Mouse (Mus musculus) sigmoid colon, adult 10 weeks (tissue): ENCODE results near the gene Olfr601. TPM values are rescaled to one million over a fixed set of nuclear protein-coding genes. Genes with fewer than 3 reads are reported as not detected.

Experiments used
- polyA plus RNA-seq: library from polyadenylated mRNA; stranded (reverse); fragments of 350-450 nt; fragmentation: Illumina TruSeq; extraction: RNeasy Lipid Tissue Mini Kit (QIAGEN cat#74804); gene quantifications from one replicate; pipeline ENCODE4 v1.2.3, GENCODE M21; 2014; ENCODE audit warnings: low read depth, low replicate concordance

The Olfr601 gene
- not detected for polyA plus RNA-seq

DNA sequence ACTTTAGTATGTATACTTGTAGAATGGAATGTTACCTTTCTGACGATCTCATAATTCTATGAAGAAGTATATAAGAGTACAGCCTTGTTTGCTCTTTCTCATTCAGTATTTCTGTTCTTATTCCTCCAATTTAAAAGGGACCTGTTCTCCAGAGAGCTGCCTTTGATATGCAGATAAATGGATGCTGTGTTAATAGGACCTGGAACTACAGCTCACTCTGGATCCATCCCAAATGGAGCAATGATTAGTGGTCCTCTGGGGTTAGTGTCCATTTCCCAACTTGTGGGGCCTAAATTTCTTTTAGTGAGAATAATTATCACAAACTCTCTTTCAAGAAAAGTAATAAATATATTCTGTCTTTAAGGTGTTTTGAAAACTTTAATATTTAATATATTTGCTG lies at the start of gene Olfr601:
Gene Olfr601, minus strand, starts transcription at position 101 of the 400 bp plus-strand sequence.

DNA sequence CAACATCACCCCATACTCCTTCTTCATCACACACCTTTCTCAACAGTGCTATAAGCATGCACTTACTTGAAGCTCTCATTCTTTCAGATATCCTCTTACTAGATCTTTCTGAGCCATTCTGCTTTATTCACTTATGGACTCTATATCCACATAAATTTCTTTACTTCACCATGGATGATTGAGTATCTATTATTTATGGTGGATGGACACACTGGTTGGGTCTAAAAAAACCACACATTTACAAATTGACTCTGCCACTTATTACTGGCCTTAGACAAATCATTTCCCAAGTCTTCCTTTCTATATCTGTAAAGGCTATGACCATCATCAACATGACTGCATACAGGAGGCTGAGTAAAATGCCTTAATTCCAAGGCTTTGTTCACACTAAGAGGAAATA lies 23.6 kb upstream of the Olfr601 start, which contains the start of gene Olfr603:
Gene Olfr603, minus strand, starts transcription at position 101 of the 400 bp plus-strand sequence.

DNA sequence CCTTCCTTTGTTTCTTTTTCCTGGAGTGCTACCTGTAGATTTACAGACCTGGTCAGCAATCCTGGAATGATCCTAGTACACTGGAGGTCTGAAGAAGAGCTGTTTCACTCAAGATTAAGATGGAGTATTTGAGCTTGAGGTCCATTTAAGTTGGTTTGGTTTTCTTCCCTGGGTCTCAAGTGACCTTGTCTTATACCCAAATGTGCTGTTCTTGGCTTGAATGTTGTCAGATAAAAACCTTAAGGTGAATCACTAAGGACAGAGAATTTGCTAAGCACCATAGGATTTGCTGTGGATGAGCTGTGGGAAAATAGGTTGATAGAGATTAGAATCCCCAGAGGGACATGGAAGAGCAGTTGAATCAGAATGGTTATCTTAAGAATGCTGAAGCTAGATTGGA lies 12.9 kb downstream of the Olfr601 start, which contains the start of gene Olfr600:
Gene Olfr600, minus strand, starts transcription at position 101 of the 400 bp plus-strand sequence.

DNA sequence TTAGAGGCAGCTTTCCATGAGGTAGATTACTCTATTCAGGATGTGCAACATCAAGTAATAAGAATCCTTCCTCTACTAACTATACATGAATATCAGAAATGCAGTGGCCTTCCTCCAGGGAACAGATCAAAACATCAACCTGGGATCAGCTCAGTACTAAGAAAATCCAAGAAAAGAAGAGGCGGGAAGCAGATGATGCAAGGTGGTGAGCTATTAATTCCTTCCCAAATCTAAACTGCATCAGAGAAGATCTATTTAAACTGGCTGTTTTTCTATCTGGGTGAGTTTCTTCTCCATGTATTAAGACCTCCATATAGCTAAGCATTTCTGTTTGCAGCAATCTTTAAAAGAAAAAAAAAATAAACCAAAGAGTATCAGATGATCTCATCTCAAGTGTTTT lies 26.8 kb downstream of the Olfr601 start, which contains the start of gene Olfr599:
Gene Olfr599, plus strand, starts transcription at position 301 of the 400 bp plus-strand sequence.

DNA sequence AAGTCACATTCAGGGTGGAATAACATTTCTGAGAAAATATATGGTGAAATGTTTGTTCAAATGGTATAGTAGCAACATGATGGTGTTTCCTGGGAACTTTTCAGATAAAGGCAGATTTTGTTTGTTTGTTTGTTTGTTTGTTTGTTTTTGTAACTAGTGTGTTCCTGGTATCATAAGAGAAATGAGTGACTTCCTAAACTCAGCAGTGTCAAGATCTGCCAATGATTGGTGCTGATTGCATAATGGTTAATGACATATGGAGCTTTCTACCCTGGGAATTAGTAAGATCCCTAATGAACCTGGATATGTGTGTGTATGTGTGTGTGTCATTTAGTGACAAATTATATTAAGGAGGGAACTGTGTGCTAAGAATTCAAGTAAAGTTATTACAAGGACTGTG lies 39.2 kb downstream of the Olfr601 start, which contains the start of gene Olfr598:
Gene Olfr598, plus strand, starts transcription at position 301 of the 400 bp plus-strand sequence.

DNA sequence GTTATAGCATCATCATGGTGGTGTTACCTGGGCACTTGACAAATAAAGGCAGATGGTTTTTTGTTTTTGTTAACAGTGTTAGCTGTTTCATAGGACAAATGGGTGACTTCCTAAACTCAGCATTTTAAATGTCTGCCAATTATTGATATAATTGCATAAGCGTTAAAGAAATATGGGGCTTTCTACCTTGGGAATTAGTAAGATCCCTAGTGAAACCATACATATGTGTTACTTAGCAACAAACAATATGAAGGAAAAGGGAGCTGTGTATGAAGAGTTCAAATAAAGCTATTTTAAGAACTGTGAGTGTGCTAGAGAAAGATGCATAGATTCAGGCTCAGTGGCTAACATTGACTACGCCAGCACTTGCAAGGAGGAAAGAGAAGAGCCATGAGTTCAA lies 46.4 kb downstream of the Olfr601 start, which contains the start of gene Olfr597:
Gene Olfr597, plus strand, starts transcription at position 301 of the 400 bp plus-strand sequence.

Other genes starting within 250 kb of the Olfr601 start
- gene Olfr586, start 237.0 kb downstream of the Olfr601 start, polyA plus RNA-seq: not detected
- not detected for gene Olfr588-ps1, start 221.8 kb downstream of the Olfr601 start, polyA plus RNA-seq
- not detected for gene Olfr589, start 206.3 kb downstream of the Olfr601 start, polyA plus RNA-seq
- not detected for gene Olfr591, start 184.3 kb downstream of the Olfr601 start, polyA plus RNA-seq
- gene Olfr592, start 177.9 kb downstream of the Olfr601 start, polyA plus RNA-seq: not detected
- not detected for gene Olfr593, start 150.8 kb downstream of the Olfr601 start, polyA plus RNA-seq
- not detected for gene Olfr594, start 145.7 kb downstream of the Olfr601 start, polyA plus RNA-seq
- gene Usp17ld, start 110.2 kb downstream of the Olfr601 start, polyA plus RNA-seq: not detected
- not detected for gene Olfr596, start 57.0 kb downstream of the Olfr601 start, polyA plus RNA-seq
- gene Olfr597, start 46.3 kb downstream of the Olfr601 start, polyA plus RNA-seq: not detected
- gene Olfr598, start 39.1 kb downstream of the Olfr601 start, polyA plus RNA-seq: not detected
- not detected for gene Olfr599, start 26.7 kb downstream of the Olfr601 start, polyA plus RNA-seq
- not detected for gene Olfr600, start 13.0 kb downstream of the Olfr601 start, polyA plus RNA-seq
- gene Olfr603, start 23.5 kb upstream of the Olfr601 start, polyA plus RNA-seq: not detected
- not detected for gene Usp17lc, start 52.4 kb upstream of the Olfr601 start, polyA plus RNA-seq
- not detected for gene Olfr605, start 82.8 kb upstream of the Olfr601 start, polyA plus RNA-seq
- not detected for gene Olfr606, start 86.4 kb upstream of the Olfr601 start, polyA plus RNA-seq
- gene Olfr607, start 101.5 kb upstream of the Olfr601 start, polyA plus RNA-seq: not detected
- gene Olfr608, start 107.2 kb upstream of the Olfr601 start, polyA plus RNA-seq: not detected
- gene Olfr609, start 135.4 kb upstream of the Olfr601 start, polyA plus RNA-seq: not detected
- not detected for gene Olfr610, start 149.5 kb upstream of the Olfr601 start, polyA plus RNA-seq
- not detected for gene Olfr611, start 158.2 kb upstream of the Olfr601 start, polyA plus RNA-seq
- not detected for gene Olfr612, start 180.1 kb upstream of the Olfr601 start, polyA plus RNA-seq
- gene Olfr613, start 185.4 kb upstream of the Olfr601 start, polyA plus RNA-seq: not detected
- not detected for gene Olfr615, start 193.4 kb upstream of the Olfr601 start, polyA plus RNA-seq
- not detected for gene Olfr616, start 206.5 kb upstream of the Olfr601 start, polyA plus RNA-seq
- not detected for gene Olfr617, start 210.4 kb upstream of the Olfr601 start, polyA plus RNA-seq
- gene Olfr618, start 227.4 kb upstream of the Olfr601 start, polyA plus RNA-seq: not detected
- gene Olfr619, start 237.9 kb upstream of the Olfr601 start, polyA plus RNA-seq: not detected
- not detected for gene Olfr620, start 249.9 kb upstream of the Olfr601 start, polyA plus RNA-seq